Mouse (Mus musculus) gastrocnemius, postnatal 10 days (tissue): ENCODE measurements around the gene Syt8. TPM values are rescaled to one million over a fixed set of nuclear protein-coding genes. Genes with fewer than 3 reads are reported as not detected.

Source experiments
- DNase-seq: peaks from one replicate; pipeline ENCODE4 v3.0.0; 2021; ENCODE audit warnings: mixed read lengths
- total RNA-seq, 2 experiments: library from RNA; stranded (reverse); gene quantifications; 2 replicates each; pipeline ENCODE4 v1.2.3; 2021

The Syt8 gene
- total RNA-seq, 2 experiments from 2014 or later, result 0.36 TPM; not detected in 1

DNA sequence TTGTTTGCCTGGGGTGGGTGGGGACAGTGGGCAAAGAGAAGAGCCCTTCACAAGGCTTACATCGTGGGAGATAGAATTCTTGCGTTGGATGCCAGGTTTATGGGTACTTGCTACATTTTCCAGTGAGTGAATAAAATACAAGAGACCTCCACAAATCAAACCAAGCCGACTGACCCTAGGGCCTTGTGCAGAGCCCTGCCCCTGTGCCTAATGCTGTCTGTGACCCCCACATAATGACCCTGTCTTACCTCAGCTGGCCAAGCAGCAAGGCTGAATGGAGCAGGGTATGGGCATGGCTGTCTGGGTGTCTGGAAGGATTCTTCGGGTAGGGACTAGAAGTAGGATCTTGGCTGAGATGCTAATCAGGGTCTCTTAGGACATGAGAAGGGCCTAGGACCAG lies 11.6 kb downstream of the Syt8 start:
- no peak for DNase-seq

GRCm38 (mm10) chr7:142449038-142449617 lies 14.5 kb downstream of the Syt8 start:
- no peak for DNase-seq

DNA sequence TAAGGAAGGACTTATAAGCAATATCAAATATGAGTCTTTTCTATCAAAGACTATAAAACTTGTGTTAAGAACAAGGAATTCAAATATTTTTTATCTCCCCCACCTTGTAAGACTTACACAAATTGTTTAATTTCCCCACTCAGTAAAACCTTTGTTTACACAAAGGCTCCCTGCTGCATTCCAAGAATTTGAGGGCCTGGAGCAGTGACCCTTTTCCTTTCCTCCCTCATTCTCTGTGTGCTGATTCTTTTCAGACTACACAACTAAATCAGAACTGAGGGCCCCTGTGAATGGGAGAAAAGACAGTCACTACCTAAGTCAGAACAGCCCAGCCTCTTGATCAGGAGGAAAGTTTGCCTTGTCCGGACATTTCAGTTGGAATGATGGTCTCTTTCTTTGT lies 20.1 kb downstream of the Syt8 start:
- no peak for DNase-seq

- peak; percentile 3 for DNase-seq
These were observed 20.6 kb downstream of the Syt8 start for GRCm38 (mm10) chr7:142455251-142455650.

DNA sequence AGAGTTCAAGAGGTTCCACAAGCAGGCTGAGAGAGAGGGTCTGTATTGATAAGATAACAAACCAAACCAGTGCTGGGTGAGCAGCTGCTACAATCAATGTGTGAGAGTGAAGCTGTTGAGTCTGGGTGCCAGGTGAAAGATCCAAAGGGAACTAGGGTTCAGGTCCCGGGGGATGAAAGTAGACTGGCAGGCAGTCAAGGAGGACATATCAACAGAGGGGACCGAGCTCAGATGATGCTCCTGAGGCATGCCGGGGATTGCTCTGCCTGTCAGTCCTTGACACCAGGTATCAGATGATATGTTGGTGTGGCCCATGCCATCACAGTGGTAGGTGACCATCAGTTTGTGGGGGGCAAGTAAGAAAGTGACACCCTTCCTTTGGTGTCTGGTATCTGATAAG lies 22.2 kb downstream of the Syt8 start:
- DNase-seq, result peak; percentile 5

DNA sequence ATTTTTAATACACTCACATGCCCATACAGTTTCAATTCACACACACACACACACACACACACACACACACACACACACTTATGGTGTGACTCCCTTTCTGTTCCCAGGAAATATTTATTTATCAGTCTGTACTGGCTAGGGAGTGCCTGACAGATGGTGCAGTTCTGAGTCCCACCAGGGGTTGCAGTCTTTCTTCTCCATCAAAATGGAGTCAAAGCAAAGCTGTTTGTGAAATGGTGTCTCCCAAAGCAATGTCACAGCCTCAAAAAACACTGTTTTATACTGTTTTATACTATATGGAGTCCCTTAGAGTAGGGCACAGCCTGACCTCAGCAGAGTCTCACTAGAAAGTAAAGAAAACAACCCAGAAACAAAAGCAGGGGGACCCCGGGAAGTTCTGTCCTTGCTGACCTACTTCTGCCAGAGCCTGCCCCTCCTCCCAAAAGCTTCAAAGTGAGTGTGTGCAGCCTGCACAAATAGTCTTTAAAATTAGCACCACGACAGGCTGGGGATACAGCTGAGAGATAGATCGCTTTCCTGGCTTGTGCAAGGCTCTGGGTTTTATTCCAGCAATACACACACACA lies 22.7 kb downstream of the Syt8 start:
- DNase-seq, result peak; percentile 19

GRCm38 (mm10) chr7:142458026-142458425 lies 23.4 kb downstream of the Syt8 start:
- DNase-seq, result peak; percentile 3

DNA sequence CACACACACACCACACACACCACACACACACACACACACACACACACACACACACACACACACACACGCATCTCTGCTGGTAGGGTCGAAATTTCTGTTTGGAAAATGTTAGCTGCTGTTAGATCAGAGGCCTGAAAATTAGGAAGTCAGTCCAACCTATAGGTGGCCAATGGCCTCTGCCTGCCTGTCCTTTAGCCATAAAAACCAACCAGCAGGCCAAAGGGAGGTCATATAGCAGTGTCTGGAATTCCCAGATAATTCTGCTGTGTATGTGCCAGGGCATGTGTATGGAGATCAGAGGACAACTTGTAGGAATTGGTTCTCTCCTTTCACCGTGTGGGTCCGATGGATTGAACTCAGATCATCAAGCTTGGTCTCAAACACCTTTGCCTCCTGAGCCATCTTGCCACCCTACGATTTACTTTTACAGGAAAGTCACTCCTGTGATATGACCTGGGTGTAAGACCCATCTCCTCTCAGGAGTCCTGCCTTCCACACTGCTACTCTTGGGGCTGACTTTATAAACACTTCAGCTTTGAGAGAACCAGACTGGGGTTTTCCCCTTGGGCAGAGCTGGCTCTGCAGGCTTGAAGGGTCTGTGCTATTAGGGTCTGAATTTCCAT lies 24.1 kb downstream of the Syt8 start:
- peak; percentile 3 for DNase-seq

DNA sequence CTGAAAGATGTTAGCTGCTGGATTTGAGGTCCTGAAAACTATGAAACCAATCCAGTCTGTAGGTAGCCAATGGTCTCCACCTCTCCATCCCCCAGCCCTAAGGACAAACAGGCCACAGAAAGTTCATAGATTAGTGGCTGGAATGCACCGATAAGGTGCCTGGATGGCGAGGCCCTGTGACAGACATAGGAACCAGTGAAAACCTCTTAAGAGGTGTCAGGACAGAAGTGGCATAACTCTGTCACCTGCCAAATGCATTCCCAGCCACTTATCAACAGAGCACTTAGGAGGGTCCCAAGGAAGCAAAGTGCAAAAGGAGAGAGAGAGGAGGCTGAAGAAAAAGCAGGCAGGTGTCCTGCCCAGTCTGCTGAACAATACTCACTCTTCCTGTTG lies 24.6 kb downstream of the Syt8 start:
- DNase-seq, result no peak

DNA sequence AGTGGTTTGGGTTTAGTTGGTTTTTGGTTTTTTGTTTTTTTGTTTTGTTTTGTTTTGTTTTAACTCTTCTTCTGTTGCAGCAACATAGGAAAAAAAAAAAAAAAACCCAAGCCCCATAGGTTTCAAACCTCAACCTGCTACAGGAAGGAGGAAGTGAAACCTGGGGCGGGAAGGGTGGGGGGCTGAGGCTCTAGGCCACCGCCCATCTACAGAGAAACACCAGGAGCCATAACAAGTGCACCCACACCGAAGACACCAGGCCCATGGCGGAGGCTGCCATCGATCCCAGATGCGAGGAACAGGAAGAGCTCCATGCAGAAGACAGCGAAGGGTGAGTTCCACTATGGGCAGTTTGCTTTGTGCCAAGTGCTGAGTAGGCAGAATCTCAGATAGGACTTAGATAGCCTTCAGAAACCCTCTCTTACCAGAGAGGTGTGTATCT lies 26.0 kb downstream of the Syt8 start, which contains the start of gene Lsp1:
Gene Lsp1 (plus strand): TSS at position 174 of the 442 bp plus-strand sequence.
- DNase-seq, result peak; percentile 7

DNA sequence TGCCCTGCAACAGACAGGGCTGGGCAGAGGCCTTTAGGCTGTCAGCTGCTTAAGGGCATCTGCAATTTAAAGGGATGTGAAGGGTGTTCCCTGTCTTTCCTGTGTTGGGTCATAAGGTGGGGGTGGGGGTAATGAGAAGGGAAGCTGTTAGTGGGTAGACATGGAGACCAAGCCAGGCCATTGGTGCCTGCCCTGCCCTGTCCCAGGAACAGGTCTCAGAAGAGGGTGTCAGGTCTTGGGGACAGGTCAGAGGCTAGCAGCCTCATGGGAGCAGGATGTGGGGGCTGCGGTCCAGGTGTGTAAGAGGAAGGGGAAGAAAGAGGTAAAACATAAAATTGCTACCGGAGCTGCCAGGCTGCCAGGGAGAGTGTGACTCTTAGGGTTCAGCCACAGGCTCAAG lies 26.8 kb downstream of the Syt8 start:
- peak; percentile 10 for DNase-seq

DNA sequence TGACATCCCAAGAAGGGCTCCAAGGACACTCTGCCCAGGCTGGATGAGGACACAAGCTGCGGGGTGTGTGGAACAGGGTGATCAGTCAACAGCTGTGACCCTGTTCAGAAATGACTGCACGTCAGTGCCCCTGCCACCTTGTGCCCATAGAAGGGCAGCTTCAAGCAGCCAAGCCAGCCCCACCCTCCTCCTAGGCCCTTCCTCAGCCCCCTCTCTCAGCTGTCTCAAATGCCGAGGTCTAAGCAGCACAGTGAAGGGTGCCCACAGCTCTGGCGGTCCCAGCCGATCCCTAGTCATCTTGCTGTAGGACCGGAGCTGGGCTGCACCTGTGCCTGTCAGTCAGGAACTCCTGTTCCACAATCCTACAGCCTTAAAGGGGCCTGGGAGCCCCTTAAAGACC lies 27.5 kb downstream of the Syt8 start:
- DNase-seq, result peak; percentile 73

DNA sequence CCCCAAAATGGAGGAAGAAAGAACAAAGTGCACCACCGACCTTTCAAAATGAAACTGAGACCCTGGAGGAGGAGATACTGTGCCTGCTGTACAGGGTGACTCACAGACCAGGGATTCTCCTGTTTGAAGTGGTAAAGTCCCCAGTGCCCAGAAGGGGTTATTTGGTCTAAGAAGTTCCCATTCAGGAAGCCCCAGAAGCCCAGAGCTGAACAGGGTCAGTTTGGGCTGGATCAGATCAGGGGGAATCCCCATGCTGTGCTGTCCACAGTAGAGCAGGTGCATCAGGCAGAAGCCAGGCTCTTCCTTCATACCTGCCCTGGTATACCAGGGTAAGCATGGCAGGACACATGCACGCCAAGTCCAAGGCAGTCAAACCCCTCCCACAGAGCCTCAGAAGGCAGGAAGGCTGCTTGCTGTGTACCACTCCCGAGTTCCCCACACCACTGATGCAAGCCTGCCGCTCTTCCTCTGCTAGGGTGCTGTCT lies 28.0 kb downstream of the Syt8 start:
- DNase-seq, result peak; percentile 11

DNA sequence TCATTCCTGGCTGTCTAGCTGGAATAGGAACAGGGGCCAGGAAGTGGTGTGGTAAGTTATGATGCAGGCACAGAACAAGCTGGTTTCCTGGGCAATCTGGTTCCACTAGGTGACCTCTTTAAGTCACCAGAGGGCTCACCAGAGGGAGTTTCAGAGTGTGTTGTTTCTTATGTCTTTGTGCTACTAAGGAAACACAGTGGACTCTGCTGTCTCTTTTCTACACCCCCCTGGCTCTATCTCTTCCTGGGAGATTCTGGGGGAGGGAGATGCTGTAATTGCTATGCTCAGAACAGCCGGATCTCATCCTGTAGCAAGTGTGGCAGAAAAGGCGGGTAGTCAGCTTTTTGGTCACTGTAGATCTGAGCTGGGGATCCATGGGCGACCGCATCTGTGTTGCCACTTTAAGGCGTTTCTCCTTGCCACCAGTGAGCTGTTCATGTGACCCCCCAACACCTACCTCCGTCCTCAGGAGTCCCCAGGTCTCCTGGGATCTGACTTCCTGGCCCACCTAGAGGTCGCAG lies 35.6 kb downstream of the Syt8 start:
- DNase-seq, result peak; percentile 2

GRCm38 (mm10) chr7:142470808-142471413 lies 36.3 kb downstream of the Syt8 start:
- peak; percentile 67 for DNase-seq

- peak; percentile 22 for DNase-seq
These were observed 36.8 kb downstream of the Syt8 start for GRCm38 (mm10) chr7:142471414-142471861.

- DNase-seq, result peak; percentile 64
These were observed 37.4 kb downstream of the Syt8 start for GRCm38 (mm10) chr7:142471884-142472570.

- no peak for DNase-seq
These were observed 38.3 kb downstream of the Syt8 start for GRCm38 (mm10) chr7:142472936-142473335.

DNA sequence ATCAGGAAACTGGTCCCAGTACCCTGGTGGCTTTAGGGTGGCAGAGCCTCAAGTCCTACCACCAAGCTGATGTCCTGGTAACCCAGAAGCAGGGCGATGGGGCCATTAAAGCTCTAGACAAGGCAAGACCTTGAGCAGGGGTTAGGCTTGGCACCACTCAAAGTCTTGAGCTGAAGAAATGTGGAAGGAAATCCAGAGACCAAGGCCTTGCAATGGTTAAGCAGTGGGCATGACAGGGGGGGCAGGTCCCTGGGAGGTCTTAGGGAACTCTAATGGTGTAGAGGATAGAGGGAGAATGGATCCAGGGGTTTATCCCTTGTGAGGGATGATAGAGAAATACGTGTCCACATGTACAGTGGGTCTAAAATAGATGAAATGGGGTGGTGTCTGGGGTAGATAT lies 38.8 kb downstream of the Syt8 start:
- DNase-seq, result no peak

GRCm38 (mm10) chr7:142474799-142475198 lies 40.1 kb downstream of the Syt8 start:
- peak; percentile 41 for DNase-seq

DNA sequence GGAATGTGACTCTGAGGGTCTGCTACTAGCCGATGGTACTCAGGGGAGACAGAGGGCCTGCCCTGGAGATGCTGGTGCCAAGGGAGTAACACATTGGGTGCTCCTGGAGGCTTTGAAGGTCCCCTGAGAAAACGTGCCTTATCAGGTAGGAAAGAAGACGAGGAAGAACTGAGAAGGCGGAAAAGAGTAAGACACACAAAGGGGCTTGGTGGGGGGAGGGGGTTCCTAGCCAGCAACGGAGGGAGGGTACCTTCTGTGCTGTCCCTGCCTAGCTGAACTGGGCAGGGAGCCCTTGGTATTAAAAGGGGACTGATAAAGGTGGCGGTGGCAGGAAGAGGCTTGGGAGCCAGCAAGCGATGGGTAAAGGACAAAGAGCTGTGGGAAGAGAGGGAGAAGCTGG lies 41.0 kb downstream of the Syt8 start:
- DNase-seq, result peak; percentile 8

DNA sequence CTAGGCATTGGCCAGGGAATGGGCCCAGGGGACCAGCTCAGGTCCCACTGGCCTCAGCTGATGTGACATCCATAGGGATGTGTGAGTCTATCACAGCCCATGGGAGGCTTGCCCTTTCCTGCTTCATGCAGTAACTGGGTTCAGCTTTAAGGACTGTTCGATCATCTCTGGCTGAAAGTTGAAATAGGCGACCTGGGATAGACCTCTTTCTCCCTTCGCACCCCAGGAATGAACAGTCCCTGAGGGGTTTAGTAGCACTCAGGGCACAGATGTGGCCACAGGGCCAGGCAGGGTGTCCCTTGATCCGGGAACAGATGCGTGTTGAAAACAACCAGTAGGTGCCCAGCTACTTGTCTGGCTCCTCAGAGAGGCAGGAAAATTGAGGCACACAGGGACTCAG lies 41.6 kb downstream of the Syt8 start:
- DNase-seq, result no peak
